Mouse (Mus musculus): Measurements from ENCODE around the gene Gab2. TPM values are rescaled to one million over a fixed set of nuclear protein-coding genes. Genes with fewer than 3 reads are reported as not detected.

The Gab2 gene
- polyA plus RNA-seq, 1 experiment from 2014 or later: 16.9 TPM

DNA sequence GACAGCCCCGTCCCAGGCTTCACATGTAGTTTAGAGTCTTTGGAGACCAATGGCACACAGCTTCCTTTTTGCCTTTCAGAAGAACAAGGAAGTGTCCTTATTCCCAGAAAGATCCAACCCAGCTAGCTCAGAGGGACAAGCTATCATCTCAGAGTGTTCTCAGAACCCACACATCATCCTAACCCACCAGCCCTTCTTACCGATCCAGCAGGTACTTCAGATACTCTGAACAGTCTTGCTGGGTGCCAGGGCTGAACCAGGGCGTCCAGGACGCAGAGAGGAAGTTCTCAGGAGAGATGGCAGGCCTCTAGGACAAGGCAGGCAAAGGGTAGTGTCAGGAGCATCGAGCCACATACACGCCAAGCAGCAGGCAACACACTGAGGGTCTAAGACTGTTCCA, 231.5 kb downstream of the Gab2 start:
- H3K36me3 ChIP-seq (ENCODE audit: control insufficient read depth, insufficient read depth): peaks cover 23% of the 10 kb centered on the region
- ATAC-seq: no peak

DNA sequence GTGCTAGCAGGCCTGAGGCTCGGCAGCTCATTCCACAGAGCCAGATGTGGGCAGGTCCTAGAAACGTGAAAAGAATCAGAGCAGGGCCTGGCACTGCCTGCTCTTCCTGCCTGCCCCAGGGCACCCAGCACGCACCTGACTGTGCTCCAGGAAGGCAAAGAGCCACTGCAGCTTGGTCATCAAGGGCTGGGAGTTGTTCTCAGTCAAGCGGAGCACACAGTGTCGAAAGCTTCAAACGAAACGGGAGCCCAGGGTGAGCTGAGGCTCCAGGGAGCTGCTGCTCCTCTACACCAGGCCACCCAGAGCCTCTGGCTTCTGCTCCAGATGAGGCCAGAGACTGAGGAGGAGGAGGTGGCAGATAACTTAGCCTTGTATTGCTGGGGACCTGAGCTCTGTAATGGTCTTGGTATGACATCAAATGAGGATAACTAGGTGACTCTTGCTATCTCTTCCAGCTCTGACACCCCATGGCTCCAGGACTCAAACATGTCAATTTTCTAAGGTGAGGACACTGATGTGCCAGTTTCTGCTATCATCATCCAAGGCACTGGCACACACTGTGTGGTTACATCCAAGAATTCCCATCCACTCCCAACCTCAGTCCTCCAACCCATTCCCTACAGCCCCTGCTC, 232.1 kb downstream of the Gab2 start:
- Histone ChIP-seq H3K9me3 (ENCODE audit: control insufficient read depth, low read length) (no peaks in the 10 kb centered on the region; the same call in 1 of the 2 replicates), H3K27ac (ENCODE audit: low read length) (no peak overlapping the region), H3K27me3 (replicated peaks; ENCODE audit: control insufficient read depth, insufficient read depth, low read length) (no peaks in the 10 kb centered on the region), H3K36me3 (ENCODE audit: control insufficient read depth, insufficient read depth) (peaks cover 20% of the 10 kb centered on the region), H3K9ac (replicated peaks; ENCODE audit: low read depth, low read length) (no peak overlapping the region), H3K4me2 (ENCODE audit: low read length) (no peak overlapping the region), H3K4me3 (replicated peaks; ENCODE audit: low read length) (no peak overlapping the region), H3K4me1 (replicated peaks; ENCODE audit: control insufficient read depth, insufficient read depth, low read length) (no peaks in the 10 kb centered on the region)
- WGBS: 87% methylated on average over 7 of the region's 7 CpGs
- ATAC-seq: no peak

More for the DNA sequence above, 231.5 kb downstream of the Gab2 start:
- Histone ChIP-seq H3K9me3 (ENCODE audit: control insufficient read depth, low read length) (no peaks in the 10 kb centered on the region; the same call in 1 of the 2 replicates), H3K27ac (ENCODE audit: low read length) (no peak overlapping the region), H3K4me3 (replicated peaks; ENCODE audit: low read length) (no peak overlapping the region), H3K27me3 (replicated peaks; ENCODE audit: control insufficient read depth, insufficient read depth, low read length) (no peaks in the 10 kb centered on the region), H3K4me2 (ENCODE audit: low read length) (no peak overlapping the region), H3K9ac (replicated peaks; ENCODE audit: low read depth, low read length) (no peak overlapping the region), H3K4me1 (replicated peaks; ENCODE audit: control insufficient read depth, insufficient read depth, low read length) (no peaks in the 10 kb centered on the region)
- 85% methylated on average over 6 of the region's 6 CpGs for WGBS

DNA sequence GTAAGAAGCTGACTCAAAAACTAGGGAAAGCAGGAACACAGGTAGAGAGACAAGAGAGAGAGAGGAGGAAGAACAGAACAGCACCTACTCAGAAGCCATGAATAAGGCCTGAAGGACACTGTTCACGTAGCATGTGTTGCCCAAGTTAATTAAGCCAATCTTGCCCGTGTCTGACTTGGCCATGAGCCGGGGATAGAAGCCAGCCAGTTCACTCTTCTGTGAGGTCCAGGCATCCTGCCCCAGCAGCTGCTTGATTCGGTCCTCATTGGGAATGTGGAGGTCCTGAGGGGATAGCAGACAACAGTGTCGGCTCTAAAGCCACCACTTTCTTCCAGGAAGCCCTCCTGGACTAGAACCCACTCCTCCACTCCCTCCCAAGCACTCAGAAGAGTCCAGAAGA, 233.3 kb downstream of the Gab2 start:
- no peak overlapping the region for H3K27ac ChIP-seq (ENCODE audit: low read length)
- H3K4me3 ChIP-seq (replicated peaks; ENCODE audit: low read length): no peak overlapping the region
- no peak for ATAC-seq
- 81% methylated on average over 5 of the region's 5 CpGs for WGBS
- no peaks in the 10 kb centered on the region for H3K27me3 ChIP-seq (replicated peaks; ENCODE audit: control insufficient read depth, insufficient read depth, low read length)
- peaks cover 16% of the 10 kb centered on the region for H3K36me3 ChIP-seq (ENCODE audit: control insufficient read depth, insufficient read depth)
- no peaks in the 10 kb centered on the region for H3K9me3 ChIP-seq (ENCODE audit: control insufficient read depth, low read length)
- no peaks in the 10 kb centered on the region for H3K4me1 ChIP-seq (replicated peaks; ENCODE audit: control insufficient read depth, insufficient read depth, low read length)
- H3K4me2 ChIP-seq (ENCODE audit: low read length): no peak overlapping the region
- no peak overlapping the region for H3K9ac ChIP-seq (replicated peaks; ENCODE audit: low read depth, low read length)

DNA sequence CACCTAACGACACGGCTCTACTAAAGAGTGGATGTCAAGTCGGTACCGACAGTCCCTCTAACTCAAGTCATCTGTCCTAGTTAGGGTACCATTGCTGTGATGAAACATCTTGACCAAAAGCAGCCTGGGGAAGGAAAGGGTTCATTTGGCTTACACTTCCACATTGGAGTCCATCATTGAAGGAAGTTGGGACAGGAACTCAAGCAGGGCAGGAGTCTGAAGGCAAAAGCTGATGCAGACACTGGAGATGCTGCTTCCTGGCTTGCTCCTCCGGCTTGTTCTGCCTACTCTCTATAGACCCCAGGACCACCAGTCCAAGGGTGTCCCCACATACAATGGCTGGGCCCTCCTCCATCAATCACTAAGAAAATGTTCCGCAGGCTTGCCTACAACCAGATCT, 234.3 kb downstream of the Gab2 start:
- no peak overlapping the region for H3K27ac ChIP-seq (ENCODE audit: low read length)
- H3K4me3 ChIP-seq (replicated peaks; ENCODE audit: low read length): no peak overlapping the region
- ATAC-seq: no peak
- no peak overlapping the region for H3K4me2 ChIP-seq (ENCODE audit: low read length)
- H3K9me3 ChIP-seq (ENCODE audit: control insufficient read depth, low read length): no peaks in the 10 kb centered on the region
- H3K9ac ChIP-seq (replicated peaks; ENCODE audit: low read depth, low read length): no peak overlapping the region
- peaks cover 17% of the 10 kb centered on the region for H3K36me3 ChIP-seq (ENCODE audit: control insufficient read depth, insufficient read depth)
- H3K4me1 ChIP-seq (replicated peaks; ENCODE audit: control insufficient read depth, insufficient read depth, low read length): no peaks in the 10 kb centered on the region
- WGBS: 91% methylated on average over 6 of the region's 6 CpGs
- no peaks in the 10 kb centered on the region for H3K27me3 ChIP-seq (replicated peaks; ENCODE audit: control insufficient read depth, insufficient read depth, low read length)

DNA sequence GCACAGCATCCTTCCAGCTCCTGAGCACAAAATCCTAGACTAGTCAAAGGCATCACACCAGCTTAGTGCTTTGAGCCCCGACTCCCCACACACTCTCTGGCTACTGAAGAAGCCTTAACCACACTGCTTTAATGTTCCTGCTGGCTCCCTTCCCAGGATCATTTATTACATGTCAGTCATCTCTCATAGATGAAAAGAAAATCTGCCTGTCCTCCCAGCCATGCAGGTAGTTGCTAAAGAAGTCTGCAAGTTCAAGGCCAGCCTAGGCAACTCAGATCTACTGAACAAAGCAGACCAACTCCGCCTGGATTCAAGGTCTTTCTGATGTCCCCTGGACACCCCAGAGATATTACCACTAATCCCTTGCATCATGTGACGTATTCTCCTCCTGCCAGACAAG, 236.3 kb downstream of the Gab2 start:
- no peaks in the 10 kb centered on the region for H3K27me3 ChIP-seq (replicated peaks; ENCODE audit: control insufficient read depth, insufficient read depth, low read length)
- WGBS: 86% methylated on average over 3 of the region's 3 CpGs
- H3K9ac ChIP-seq (replicated peaks; ENCODE audit: low read depth, low read length): no peak overlapping the region
- no peak for ATAC-seq
- H3K9me3 ChIP-seq (ENCODE audit: control insufficient read depth, low read length): no peaks in the 10 kb centered on the region
- H3K4me3 ChIP-seq (replicated peaks; ENCODE audit: low read length): no peak overlapping the region
- no peak overlapping the region for H3K27ac ChIP-seq (ENCODE audit: low read length)
- no peak overlapping the region for H3K4me2 ChIP-seq (ENCODE audit: low read length)
- peaks cover 12% of the 10 kb centered on the region for H3K36me3 ChIP-seq (ENCODE audit: control insufficient read depth, insufficient read depth)
- no peaks in the 10 kb centered on the region for H3K4me1 ChIP-seq (replicated peaks; ENCODE audit: control insufficient read depth, insufficient read depth, low read length)

DNA sequence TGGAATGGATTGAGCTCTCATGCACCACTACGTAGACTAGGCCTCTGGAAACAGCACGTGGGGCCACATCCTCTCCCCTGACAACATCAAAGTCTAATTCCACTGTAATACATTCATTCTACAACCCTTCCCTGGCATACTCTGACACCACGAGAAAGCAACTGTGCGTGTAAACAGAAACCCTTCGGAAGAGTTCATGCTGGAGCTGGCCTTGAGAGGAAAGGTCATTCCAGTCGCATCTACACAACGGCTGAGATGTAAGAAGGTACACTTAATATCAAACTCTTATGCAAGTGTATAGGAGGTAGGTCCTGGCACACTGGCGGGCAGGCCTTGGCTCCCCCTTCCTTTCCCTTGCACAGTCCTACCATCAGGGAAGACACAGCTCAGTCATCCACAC, 243.0 kb downstream of the Gab2 start:
- 95% methylated on average over 8 of the region's 8 CpGs for WGBS
- peaks cover 8% of the 10 kb centered on the region for H3K4me1 ChIP-seq (replicated peaks; ENCODE audit: control insufficient read depth, insufficient read depth, low read length)
- no peaks in the 10 kb centered on the region for H3K9me3 ChIP-seq (ENCODE audit: control insufficient read depth, low read length)
- peaks cover 14% of the 10 kb centered on the region for H3K27me3 ChIP-seq (replicated peaks; ENCODE audit: control insufficient read depth, insufficient read depth, low read length)
- no peak overlapping the region for H3K27ac ChIP-seq (ENCODE audit: low read length)
- ATAC-seq: no peak
- H3K4me2 ChIP-seq (ENCODE audit: low read length): no peak overlapping the region
- no peak overlapping the region for H3K4me3 ChIP-seq (replicated peaks; ENCODE audit: low read length)
- no peak overlapping the region for H3K9ac ChIP-seq (replicated peaks; ENCODE audit: low read depth, low read length)
- H3K36me3 ChIP-seq (ENCODE audit: control insufficient read depth, insufficient read depth): peaks cover 5% of the 10 kb centered on the region

DNA sequence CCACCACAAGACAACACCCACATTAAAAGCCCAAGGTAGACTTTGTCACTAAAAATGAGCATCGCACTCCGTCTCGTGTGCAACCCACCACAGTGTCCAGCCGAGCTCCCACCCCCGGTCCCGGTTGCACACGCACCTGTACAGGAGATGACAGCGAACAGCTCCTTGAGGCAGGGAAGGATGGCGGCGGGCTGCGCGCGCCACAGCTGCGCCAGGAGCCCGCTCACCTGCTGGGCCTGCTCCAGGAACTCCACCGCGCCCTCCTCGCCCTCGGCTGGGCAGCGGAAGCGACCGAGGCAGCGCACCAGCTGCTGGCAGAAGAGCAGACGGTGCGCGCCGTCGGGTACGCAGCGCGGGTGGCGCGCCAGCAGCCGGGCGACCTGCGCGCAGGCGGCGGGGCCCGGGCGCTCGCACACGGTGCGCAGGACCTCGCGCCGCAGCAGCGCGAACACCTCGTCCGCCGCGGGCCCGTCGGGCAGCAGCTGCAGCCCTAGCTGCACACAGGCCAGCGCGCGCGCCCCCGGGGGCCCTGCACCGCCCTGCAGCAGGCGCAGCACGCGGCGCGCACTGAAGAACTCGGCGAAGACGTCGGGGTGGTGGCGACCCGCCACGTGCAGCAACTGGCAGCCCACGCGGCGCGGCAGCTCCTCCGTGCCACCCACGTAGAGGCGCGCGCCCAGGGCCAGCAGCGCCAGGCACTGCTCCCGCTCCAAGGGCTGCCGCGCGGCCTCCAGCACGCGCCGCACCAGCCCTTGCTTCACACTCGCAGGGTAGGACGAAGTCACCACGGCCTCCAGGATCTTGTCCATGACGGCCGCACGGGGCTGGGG, 244.0 kb downstream of the Gab2 start:
- H3K36me3 ChIP-seq (ENCODE audit: control insufficient read depth, insufficient read depth): peaks cover 2% of the 10 kb centered on the region; the same call in 1 of the 2 replicates
- peaks cover 14% of the 10 kb centered on the region for H3K27me3 ChIP-seq (replicated peaks; ENCODE audit: control insufficient read depth, insufficient read depth, low read length)
- peak overlapping the region; percentile 52 for H3K4me2 ChIP-seq (ENCODE audit: low read length)
- H3K4me3 ChIP-seq (replicated peaks; ENCODE audit: low read length): peak overlapping the region; percentile 37
- peaks cover 11% of the 10 kb centered on the region for H3K4me1 ChIP-seq (replicated peaks; ENCODE audit: control insufficient read depth, insufficient read depth, low read length)
- H3K27ac ChIP-seq (ENCODE audit: low read length): no peak overlapping the region
- H3K9ac ChIP-seq (replicated peaks; ENCODE audit: low read depth, low read length): peak overlapping the region; percentile 35; the same call in 1 of the 2 replicates
- peak; percentile 54 for ATAC-seq
- 14% methylated on average over 81 of the region's 96 CpGs for WGBS
- H3K9me3 ChIP-seq (ENCODE audit: control insufficient read depth, low read length): no peaks in the 10 kb centered on the region

DNA sequence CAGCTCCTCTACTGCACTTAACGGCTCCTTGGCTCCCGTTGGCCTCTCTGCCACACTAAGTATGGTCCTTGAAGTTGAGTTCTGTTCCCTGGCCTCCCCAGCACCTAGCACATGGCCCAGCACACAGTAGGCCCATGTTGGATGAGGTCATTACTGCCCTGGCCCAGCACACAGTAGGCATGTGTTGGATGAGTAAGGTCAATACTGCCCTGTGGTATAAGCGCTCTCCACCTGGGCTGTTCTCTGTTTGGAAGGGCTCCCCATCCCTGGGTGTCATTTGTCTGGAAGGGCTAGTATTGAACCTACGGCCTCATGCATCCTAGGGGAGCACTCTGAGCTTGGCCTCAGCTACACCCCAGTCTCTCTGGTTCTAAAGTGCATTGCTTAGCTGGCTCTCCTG, 246.0 kb downstream of the Gab2 start:
- no peak overlapping the region for H3K4me3 ChIP-seq (replicated peaks; ENCODE audit: low read length)
- H3K4me2 ChIP-seq (ENCODE audit: low read length): no peak overlapping the region
- no peak overlapping the region for H3K27ac ChIP-seq (ENCODE audit: low read length)
- peaks cover 2% of the 10 kb centered on the region; the same call in 1 of the 2 replicates for H3K36me3 ChIP-seq (ENCODE audit: control insufficient read depth, insufficient read depth)
- peaks cover 21% of the 10 kb centered on the region for H3K4me1 ChIP-seq (replicated peaks; ENCODE audit: control insufficient read depth, insufficient read depth, low read length)
- no peak overlapping the region for H3K9ac ChIP-seq (replicated peaks; ENCODE audit: low read depth, low read length)
- WGBS: 94% methylated on average over 4 of the region's 4 CpGs
- peaks cover 14% of the 10 kb centered on the region for H3K27me3 ChIP-seq (replicated peaks; ENCODE audit: control insufficient read depth, insufficient read depth, low read length)
- no peak for ATAC-seq
- no peaks in the 10 kb centered on the region for H3K9me3 ChIP-seq (ENCODE audit: control insufficient read depth, low read length)

DNA sequence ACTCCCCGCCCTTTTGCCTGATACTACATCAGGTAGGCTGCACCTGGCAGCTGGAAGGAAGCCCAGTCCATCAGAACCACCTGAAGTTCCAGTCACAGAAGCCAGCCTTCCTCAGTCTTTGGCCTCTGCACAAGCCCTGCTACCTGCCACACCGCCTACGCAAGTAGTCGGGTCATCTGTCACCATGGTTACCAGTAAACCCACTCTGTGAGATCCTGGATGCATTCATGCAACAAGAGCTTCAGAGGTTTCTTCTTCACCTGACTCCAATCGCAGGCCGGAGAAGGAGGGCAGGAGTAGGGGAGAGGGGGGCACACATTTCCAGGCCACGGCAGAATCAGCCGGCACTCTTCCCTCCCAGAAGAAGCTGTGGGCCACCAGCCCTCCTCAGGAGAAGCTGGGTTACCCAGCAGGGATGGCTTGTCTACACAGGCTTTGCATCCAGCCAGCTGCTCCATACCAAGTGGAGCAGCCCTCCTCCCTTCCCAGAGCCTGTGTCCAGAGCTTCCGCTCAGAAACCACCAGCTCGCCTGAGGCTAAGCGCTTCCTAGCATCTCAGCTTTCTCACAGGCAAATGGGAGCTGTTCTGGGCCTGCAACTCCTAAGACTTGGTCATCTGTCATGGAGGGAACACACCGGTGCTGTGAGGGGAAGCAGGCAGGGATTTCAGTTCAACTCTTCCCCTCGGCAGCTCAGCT, 247.7 kb downstream of the Gab2 start:
- H3K27ac ChIP-seq (ENCODE audit: low read length): no peak overlapping the region
- H3K36me3 ChIP-seq (ENCODE audit: control insufficient read depth, insufficient read depth): peaks cover 2% of the 10 kb centered on the region; the same call in 1 of the 2 replicates
- H3K4me2 ChIP-seq (ENCODE audit: low read length): no peak overlapping the region
- H3K9ac ChIP-seq (replicated peaks; ENCODE audit: low read depth, low read length): no peak overlapping the region
- peaks cover 13% of the 10 kb centered on the region for H3K27me3 ChIP-seq (replicated peaks; ENCODE audit: control insufficient read depth, insufficient read depth, low read length)
- peaks cover 29% of the 10 kb centered on the region for H3K4me1 ChIP-seq (replicated peaks; ENCODE audit: control insufficient read depth, insufficient read depth, low read length)
- ATAC-seq: no peak
- H3K4me3 ChIP-seq (replicated peaks; ENCODE audit: low read length): no peak overlapping the region
- H3K9me3 ChIP-seq (ENCODE audit: control insufficient read depth, low read length): no peaks in the 10 kb centered on the region
- WGBS: 70% methylated on average over 13 of the region's 13 CpGs

All from forebrain, embryonic 16.5 days (tissue).